Mouse (Mus musculus) brain, embryonic 18.5 days (tissue): ENCODE results near the gene 4930469K13Rik.

ENCODE experiments used
- DNase-seq: peaks from one replicate; pipeline ENCODE4 v3.0.0-alpha.2; 2012; ENCODE audit warnings: low read depth, low spot score

The 4930469K13Rik gene

GRCm38 (mm10) chr11:34042808-34043207, 55.5 kb downstream of the 4930469K13Rik start:
- DNase-seq: no peak

- no peak for DNase-seq
Measured at GRCm38 (mm10) chr11:34040061-34040460, 58.3 kb downstream of the 4930469K13Rik start.

GRCm38 (mm10) chr11:34035909-34036658, 62.3 kb downstream of the 4930469K13Rik start:
- no peak for DNase-seq

- DNase-seq: no peak
Measured at GRCm38 (mm10) chr11:34034794-34035193, 63.6 kb downstream of the 4930469K13Rik start.

- DNase-seq: no peak
Measured at GRCm38 (mm10) chr11:34034008-34034505, 64.3 kb downstream of the 4930469K13Rik start.

GRCm38 (mm10) chr11:34031015-34031805, 67.1 kb downstream of the 4930469K13Rik start:
- no peak for DNase-seq

- no peak for DNase-seq
Measured at GRCm38 (mm10) chr11:34029658-34030057, 68.7 kb downstream of the 4930469K13Rik start.

GRCm38 (mm10) chr11:34025091-34025490, 73.3 kb downstream of the 4930469K13Rik start:
- no peak for DNase-seq

GRCm38 (mm10) chr11:34012007-34012652, 86.2 kb downstream of the 4930469K13Rik start:
- DNase-seq: no peak

- no peak for DNase-seq
Measured at GRCm38 (mm10) chr11:34010859-34011172, 87.5 kb downstream of the 4930469K13Rik start.

- no peak for DNase-seq
Measured at GRCm38 (mm10) chr11:34010133-34010858, 88.1 kb downstream of the 4930469K13Rik start.

- DNase-seq: no peak
Measured at GRCm38 (mm10) chr11:34009316-34010087, 88.9 kb downstream of the 4930469K13Rik start.

- no peak for DNase-seq
Measured at GRCm38 (mm10) chr11:34008702-34009101, 89.7 kb downstream of the 4930469K13Rik start.

- no peak for DNase-seq
Measured at GRCm38 (mm10) chr11:34008214-34008613, 90.1 kb downstream of the 4930469K13Rik start.

GRCm38 (mm10) chr11:34007616-34008015, 90.7 kb downstream of the 4930469K13Rik start:
- no peak for DNase-seq

- no peak for DNase-seq
Measured at GRCm38 (mm10) chr11:34002593-34002965, 95.8 kb downstream of the 4930469K13Rik start.

- DNase-seq: no peak
Measured at GRCm38 (mm10) chr11:34001938-34002592, 96.3 kb downstream of the 4930469K13Rik start.

GRCm38 (mm10) chr11:34000416-34000815, 97.9 kb downstream of the 4930469K13Rik start:
- DNase-seq: no peak

GRCm38 (mm10) chr11:33998244-33998643, 100.1 kb downstream of the 4930469K13Rik start:
- no peak for DNase-seq

- DNase-seq: no peak
Measured at GRCm38 (mm10) chr11:33993496-33993895, 104.9 kb downstream of the 4930469K13Rik start.
